Mouse (Mus musculus) heart, adult 2 months (tissue): ENCODE data around the gene Pim1.

Source experiments
- CTCF ChIP-seq: fragments of 200-600 bp; IDR thresholded peaks from 2 replicates; pipeline ENCODE4 v1.8.1; 2022; ENCODE audit warnings: antibody characterized with exemption, mild to moderate bottlenecking, moderate library complexity
- POLR2A ChIP-seq: fragments of 200-500 bp; IDR thresholded peaks from 2 replicates; pipeline ENCODE4 v1.6.1; 2011; ENCODE audit warnings: mild to moderate bottlenecking, low read depth, low read length, control low read depth; ENCODE audit not compliant: insufficient read depth

DNA sequence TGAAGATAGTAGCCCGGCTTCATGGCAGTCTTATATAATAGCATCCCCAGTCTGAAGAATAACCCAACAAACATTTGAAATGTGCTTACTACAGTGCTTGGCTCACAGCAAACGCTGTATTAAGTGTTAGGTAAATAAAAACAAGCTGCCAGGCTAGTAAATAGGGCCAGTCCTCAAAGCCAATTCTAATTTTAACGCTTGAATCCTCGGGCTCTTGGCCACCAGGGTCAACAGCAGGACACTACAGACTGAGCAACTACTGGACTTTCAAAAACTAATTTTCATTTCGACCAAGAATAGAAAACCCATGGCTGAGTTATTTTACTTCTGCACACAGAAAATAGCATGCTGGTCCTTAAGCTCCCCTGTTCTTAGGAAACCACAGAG lies 30.4 kb upstream of the Pim1 start:
- TF ChIP-seq CTCF (no peak), POLR2A (no peak)
